Mouse (Mus musculus) neutrophil, adult 5-6 weeks (primary cell): ENCODE data around the gene Eif2s2. TPM values are rescaled to one million over a fixed set of nuclear protein-coding genes. Genes with fewer than 3 reads are reported as not detected.
A peak's percentile ranks its signal among the peaks of the same experiment; 100 is the strongest.
"Not testable (repeated sequence)": the region's sequence is repeated elsewhere in the genome, so short reads cannot be mapped to it uniquely, and the experiment has no call there.

ENCODE experiments used
- ATAC-seq: fragments of 151-379, 151-347 bp; 2 replicates; pipeline ENCODE4 v1.8.0; 2017; ENCODE audit warnings: mild to moderate bottlenecking, moderate TSS enrichment; ENCODE audit not compliant: insufficient number of reproducible peaks, poor library complexity, low FRiP score, severe bottlenecking; ENCODE audit errors: extremely low read depth
- total RNA-seq: library from RNA; stranded (forward); fragments of 200-1000 nt; gene quantifications from 2 replicates; pipeline ENCODE4 v1.2.3, GENCODE M21; 2017

Gene Eif2s2
- total RNA-seq, 1 experiment from 2014 or later: 71.1 TPM

GRCm38 (mm10) chr2:154899412-154899811 is 6.7 kb upstream of the Eif2s2 start:
- ATAC-seq: not testable (repeated sequence)

DNA sequence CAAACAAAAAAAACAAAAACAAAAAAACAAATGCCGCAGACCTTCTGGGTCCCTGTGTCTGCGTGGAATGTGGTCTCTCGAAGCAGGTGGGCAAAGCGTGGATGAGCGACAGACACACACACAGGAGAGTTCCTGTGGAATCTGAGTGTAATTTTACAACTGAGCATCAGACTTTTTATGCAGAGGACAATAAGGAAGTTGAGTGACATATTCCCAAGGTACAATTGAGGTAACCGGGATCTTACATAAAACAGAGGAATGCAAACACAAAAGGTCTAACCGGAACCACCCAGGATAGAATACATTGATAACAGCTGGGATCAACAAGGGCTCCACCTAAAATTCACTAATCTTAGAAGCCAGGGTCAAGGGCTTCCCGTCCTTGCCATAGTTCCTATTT is 6.3 kb upstream of the Eif2s2 start:
- ATAC-seq: not testable (repeated sequence)

GRCm38 (mm10) chr2:154893548-154893947 is 813 bp upstream of the Eif2s2 start:
- ATAC-seq: no peak

DNA sequence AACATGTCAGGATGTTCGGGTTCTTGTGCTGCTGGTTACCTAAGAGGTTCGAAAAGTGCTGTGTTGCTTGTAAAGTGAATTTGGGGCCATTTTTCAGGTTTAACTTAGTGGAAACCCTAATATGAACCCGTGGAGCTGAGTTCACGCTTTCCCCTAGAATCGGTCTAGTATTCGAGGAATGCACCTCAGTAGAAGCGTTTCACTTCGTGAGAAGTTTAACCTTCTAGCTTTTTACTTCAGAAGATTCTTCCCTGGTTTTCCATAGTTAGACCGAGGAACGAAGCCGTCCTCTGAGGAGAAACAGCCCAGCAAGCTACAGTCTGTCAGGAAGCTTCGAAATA is 280 bp upstream of the Eif2s2 start:
- no peak for ATAC-seq

- no peak for ATAC-seq
Observed at GRCm38 (mm10) chr2:154891585-154891984, 1.1 kb downstream of the Eif2s2 start.

DNA sequence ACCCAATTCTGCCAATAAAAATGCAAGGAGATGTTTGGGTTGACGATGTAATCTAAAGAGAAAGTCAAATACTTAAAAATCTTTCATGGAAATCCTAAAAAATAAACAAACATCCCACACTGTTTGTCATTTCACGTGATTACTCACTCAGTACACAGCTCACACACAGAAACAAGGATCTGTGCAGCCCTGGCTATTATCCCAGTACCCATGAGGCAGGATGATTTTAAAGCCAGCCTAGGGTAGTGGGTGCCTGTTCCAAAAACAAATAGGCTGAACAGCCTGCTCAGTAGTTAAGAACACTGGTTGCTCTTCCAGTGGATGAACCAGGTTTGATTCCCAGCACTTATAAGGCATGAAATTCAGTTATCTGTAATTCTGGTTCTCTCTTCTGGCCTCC is 16.1 kb downstream of the Eif2s2 start:
- no peak for ATAC-seq

- no peak for ATAC-seq
Observed at GRCm38 (mm10) chr2:154869954-154870641, 22.6 kb downstream of the Eif2s2 start.

GRCm38 (mm10) chr2:154868106-154868505 is 24.6 kb downstream of the Eif2s2 start:
- no peak for ATAC-seq

GRCm38 (mm10) chr2:154865696-154866095 is 27.0 kb downstream of the Eif2s2 start:
- no peak for ATAC-seq

GRCm38 (mm10) chr2:154863672-154864071 is 29.1 kb downstream of the Eif2s2 start:
- no peak for ATAC-seq

DNA sequence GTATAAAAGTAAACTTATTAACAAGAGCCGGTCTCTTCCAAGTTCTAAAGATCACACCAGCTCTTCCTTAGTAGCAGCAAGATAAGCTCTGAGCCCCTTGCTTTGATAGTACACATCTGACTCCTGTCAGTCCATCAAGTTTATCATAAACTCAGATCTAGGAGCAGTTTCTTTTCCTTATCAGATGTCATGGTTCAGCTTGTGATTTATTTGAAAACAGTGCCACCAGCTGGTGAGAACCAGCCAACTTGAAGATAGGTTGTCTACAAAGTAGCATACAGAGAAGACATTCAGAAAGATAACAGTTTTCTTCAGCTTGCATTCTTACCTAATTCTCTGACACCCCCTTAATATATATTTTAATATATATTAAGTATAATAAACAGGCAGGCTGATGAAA is 37.4 kb downstream of the Eif2s2 start:
- ATAC-seq: peak; percentile 51; the same call in 1 of the 2 replicates

- ATAC-seq: no peak
Observed at GRCm38 (mm10) chr2:154848086-154848485, 44.6 kb downstream of the Eif2s2 start.

- no peak for ATAC-seq
Observed at GRCm38 (mm10) chr2:154836537-154836936, 56.2 kb downstream of the Eif2s2 start.

- ATAC-seq: no peak
Observed at GRCm38 (mm10) chr2:154834149-154834865, 58.4 kb downstream of the Eif2s2 start.

DNA sequence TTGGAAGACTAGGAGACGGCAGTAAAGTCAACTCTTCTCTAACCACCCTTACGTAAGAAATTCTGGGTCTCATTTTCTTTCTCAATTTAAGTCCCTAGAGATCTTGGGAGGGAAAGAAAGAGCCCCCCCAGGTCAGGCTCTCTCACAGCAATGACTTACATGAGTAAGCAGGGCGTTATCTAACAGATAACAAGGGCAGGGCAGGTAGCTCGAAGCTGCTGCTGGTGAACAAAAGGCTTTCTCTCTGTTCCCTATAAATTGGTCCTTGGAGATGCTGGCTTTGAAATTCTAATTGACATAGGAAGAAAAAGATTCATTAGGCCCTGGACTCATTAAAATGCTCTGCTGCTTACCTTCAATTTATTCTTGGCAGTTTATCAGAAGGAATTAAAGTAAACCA is 60.3 kb downstream of the Eif2s2 start:
- ATAC-seq: no peak

- ATAC-seq: no peak
Observed at GRCm38 (mm10) chr2:154827521-154827920, 65.2 kb downstream of the Eif2s2 start.

- no peak for ATAC-seq
Observed at GRCm38 (mm10) chr2:154826054-154826538, 66.6 kb downstream of the Eif2s2 start.
